ENCODE assay signal across 17 mouse cellular contexts in genomic region chr2:76548836-76549235, GRCm38 (mm10).
"Had no signal": no experiment of that assay in that cellular context is flagged by ENCODE, and none has a peak within 500 bp of the region (broad histone marks: within the 10 kb centered on the region; RNA-seq: fewer than 3 reads in every experiment).

No protein-coding gene starts in this region.

- H3K36me3 ChIP-seq: liver, embryonic 15.5 days; midbrain, embryonic 12.5 days had no signal

- H3K9ac ChIP-seq: liver, embryonic 15.5 days; lung, embryonic 14.5 days; midbrain, embryonic 12.5 days; neural tube, embryonic 13.5 days had no signal

- H3K4me1 ChIP-seq: limb, embryonic 10.5 days; liver, embryonic 15.5 days; megakaryocyte, embryonic 14.5 days; midbrain, embryonic 12.5 days had no signal

- H3K4me3 ChIP-seq: left cerebral cortex, adult 2 months; limb, embryonic 10.5 days; liver, embryonic 15.5 days; megakaryocyte, embryonic 14.5 days; midbrain, embryonic 12.5 days; neural tube, embryonic 13.5 days had no signal

- H3K27me3 ChIP-seq: liver, embryonic 15.5 days; megakaryocyte, embryonic 14.5 days; midbrain, embryonic 12.5 days; neural tube, embryonic 13.5 days had no signal

- H3K27ac ChIP-seq: kidney, postnatal 0 days; left cerebral cortex, adult 2 months; limb, embryonic 10.5 days; liver, embryonic 15.5 days; macrophage; midbrain, embryonic 12.5 days; neural tube, embryonic 13.5 days had no signal

- DNase-seq: kidney, adult 8-10 months; kidney, postnatal 4 days; right cerebral cortex, adult 18-20 months; right cerebral cortex, postnatal 25 days; thymus, postnatal 36 days had no signal

- ATAC-seq: intestine, postnatal 0 days; midbrain, embryonic 16.5 days had no signal

- H3K4me2 ChIP-seq: liver, embryonic 11.5 days; liver, embryonic 15.5 days; lung, embryonic 14.5 days; midbrain, embryonic 12.5 days; neural tube, embryonic 13.5 days had no signal

- H3K9me3 ChIP-seq: limb, embryonic 10.5 days; liver, embryonic 15.5 days; midbrain, embryonic 12.5 days; neural tube, embryonic 13.5 days had no signal
